Mouse (Mus musculus) neural tube, embryonic 10.5 days (tissue): ENCODE measurements around the gene Pank3.
A peak's percentile ranks its signal among the peaks of the same experiment; 100 is the strongest.
"Not testable (repeated sequence)": the region's sequence is repeated elsewhere in the genome, so short reads cannot be mapped to it uniquely, and the experiment has no call there.

Source experiments
- DNase-seq: peaks from one replicate; pipeline ENCODE4 v3.0.0-alpha.2; 2017; ENCODE audit warnings: low spot score; ENCODE audit errors: extremely low spot score

The Pank3 gene

DNA sequence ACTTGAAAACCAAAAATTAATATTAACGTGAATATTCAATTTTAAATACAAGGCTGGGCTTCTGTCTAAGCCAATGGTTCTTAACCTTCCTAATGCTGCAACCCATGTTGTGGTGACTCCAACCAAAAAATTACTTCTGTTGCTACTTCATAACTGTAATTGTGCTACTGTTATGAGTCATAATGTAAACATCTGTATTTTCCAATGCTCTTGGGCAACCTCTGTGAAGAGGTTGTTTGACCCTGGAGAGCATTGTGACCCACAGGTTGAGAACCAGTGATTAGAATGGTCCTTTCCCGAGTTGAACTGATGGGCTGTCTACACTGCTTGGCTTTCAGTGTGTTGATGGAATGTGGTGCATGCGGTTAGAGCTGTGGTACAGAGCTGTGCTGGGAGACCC lies 7.2 kb downstream of the Pank3 start:
- no peak for DNase-seq

GRCm38 (mm10) chr11:35780336-35780735 lies 11.1 kb downstream of the Pank3 start:
- DNase-seq: no peak

GRCm38 (mm10) chr11:35782444-35782843 lies 13.2 kb downstream of the Pank3 start:
- no peak for DNase-seq

DNA sequence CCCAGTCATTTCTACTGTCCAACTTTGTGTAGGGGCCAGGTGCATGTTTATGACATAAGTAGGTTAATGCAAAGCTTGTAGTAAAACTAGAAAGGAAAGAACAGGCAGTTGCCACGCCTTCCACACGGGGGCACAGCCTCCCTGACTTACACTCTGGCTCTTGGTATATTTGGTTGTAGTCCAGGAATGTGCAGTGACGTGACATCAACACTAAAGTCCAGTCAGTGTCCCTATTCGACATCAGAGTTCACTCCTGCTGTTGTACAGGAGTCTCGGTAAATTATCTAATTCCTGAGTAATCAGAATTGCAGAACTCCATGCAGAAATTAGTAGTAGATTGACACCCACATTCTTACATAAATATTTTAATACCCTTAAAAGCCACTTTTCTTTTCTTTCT lies 13.8 kb downstream of the Pank3 start:
- DNase-seq: no peak

- no peak for DNase-seq
Observed at GRCm38 (mm10) chr11:35784002-35784401, 14.7 kb downstream of the Pank3 start.

GRCm38 (mm10) chr11:35784537-35784936 lies 15.3 kb downstream of the Pank3 start:
- no peak for DNase-seq

- DNase-seq: no peak
Observed at GRCm38 (mm10) chr11:35788443-35788842, 19.2 kb downstream of the Pank3 start.

- DNase-seq: not testable (repeated sequence)
Observed at GRCm38 (mm10) chr11:35792800-35793199, 23.5 kb downstream of the Pank3 start.

GRCm38 (mm10) chr11:35797751-35798494 lies 28.6 kb downstream of the Pank3 start:
- DNase-seq: peak; percentile 48

DNA sequence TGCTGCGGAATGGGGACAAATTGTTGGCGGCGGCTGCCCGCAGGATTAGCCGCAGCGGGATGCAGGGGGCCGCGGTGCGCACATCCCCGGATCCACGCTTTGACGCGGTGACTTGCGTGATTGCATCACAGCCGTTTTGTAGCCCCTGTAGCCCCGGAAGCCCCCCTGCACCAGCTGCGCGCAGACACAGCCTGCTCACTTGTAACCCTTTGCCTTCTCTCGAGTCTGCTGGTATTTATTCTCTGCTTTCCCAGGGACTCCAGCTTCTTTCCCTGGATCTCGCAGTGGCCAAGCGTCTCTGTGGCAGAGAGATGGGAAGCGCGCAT lies 29.2 kb downstream of the Pank3 start:
- DNase-seq: no peak

DNA sequence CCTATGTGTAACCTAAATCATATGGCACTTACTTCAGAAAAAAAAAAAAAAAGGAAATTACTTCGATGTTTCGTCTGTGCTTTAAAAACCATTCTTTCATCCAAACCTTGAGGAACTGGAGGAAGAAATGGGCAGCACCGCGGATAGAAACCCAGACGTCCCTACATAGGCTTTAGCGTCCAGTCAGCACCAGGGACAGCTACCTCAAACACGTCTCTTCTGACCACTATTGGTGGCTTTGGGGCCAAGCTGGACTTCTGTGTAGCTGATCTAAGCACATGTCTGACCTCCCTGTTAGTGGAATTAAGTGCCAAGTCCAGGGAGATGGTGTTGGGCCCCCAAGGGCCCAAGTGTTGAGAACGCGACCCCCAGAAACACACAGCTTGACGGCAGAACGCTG lies 29.6 kb downstream of the Pank3 start, which contains the start of gene Fbll1:
Gene Fbll1 (minus strand): TSS at position 11 of the 400 bp plus-strand sequence.
- peak; percentile 58 for DNase-seq

DNA sequence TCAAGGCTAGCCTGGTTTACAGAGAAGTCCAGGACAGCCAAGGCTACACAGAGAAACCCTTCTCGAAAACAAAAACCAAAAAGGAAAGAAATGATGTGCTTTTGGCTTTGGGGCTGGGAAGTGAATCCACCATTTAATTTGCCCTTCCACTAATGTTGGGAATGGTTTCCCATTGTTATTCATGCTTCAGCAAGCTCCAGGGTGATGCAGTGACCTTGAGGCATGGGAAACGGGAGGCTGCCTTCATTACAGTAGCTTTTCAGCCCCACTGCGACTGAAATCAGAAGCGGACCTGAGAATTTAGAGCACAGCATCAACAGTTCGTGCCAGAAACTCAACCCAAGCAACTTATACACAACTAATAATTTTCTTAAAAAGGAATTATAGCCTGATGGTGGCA lies 32.0 kb downstream of the Pank3 start:
- DNase-seq: no peak

- no peak for DNase-seq
Observed at GRCm38 (mm10) chr11:35811458-35811857, 42.2 kb downstream of the Pank3 start.

DNA sequence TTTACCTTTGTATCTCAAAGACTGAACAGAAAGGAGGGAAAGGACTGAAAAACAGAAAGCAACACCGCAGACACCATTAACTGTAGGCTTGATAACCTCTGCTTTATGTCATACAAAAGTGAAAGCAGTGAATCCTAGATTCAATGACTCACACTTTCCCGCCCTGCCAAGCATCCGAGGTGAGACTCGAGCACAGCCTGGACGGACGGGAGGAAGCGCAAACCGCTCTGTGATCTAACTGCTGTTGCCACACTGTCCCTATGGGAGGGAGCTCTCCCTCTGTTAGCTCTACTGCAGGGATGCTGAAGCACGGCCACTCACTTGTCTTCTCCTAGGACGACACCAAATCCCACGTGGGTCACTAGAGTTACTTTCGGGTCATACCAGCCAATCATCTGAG lies 47.0 kb downstream of the Pank3 start:
- DNase-seq: no peak

DNA sequence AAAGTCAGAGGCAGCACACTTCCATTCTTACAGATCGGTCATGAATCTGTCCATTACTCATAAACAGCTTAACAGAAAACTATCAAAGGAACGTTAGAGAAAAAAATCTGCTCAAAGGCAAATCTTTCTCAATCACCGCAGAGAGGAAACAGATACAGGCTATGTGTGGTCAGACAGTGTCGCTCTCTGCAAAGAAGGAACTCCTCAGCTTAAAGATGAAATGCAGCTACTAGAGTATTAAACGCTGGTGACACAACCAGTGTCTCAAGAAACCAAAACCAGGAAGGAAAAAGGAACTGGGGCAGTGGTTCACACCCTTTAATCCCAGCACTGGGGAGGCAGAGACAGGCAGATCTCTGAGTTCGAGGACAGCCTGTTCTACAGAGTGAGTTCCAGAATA lies 58.4 kb downstream of the Pank3 start:
- DNase-seq: no peak

DNA sequence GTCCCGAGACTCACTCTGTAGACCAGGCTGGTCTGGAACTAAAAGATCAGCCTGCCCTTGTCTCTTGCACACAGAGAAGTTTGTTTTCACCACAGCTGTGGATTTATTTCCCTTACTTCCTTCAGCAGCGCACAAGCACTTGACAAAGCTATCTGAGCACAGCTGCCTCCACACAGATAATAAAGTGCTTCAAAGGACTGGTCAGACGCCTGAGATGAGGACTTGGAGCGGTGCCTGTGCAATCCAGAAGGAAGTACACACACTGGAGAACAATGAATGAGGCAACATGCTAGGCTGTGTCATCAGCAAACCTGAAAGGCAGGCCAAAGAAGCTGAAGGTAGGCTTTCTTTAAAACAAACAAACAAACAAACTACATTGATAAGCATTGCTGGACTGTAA lies 62.9 kb downstream of the Pank3 start:
- DNase-seq: no peak

DNA sequence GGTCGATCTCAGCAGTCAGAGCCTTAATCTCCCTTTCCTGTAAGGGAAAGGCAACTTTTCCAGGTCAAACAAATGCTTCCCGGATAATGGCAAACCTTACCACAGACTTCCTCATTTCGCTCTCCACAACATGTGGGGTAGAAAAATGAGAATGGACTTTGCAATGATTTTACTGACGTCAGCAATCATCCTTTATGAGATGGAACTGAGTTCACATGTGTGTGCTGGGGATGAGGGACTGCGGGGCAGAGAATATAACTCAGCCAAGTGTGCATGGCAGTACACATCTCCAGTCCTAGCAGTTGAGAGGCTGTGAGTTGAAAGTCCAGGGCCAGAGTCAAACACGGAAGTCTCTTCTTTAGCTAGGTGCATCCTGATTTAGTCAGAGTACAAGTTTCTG lies 64.0 kb downstream of the Pank3 start:
- no peak for DNase-seq

GRCm38 (mm10) chr11:35834022-35834760 lies 64.9 kb downstream of the Pank3 start, which contains the start of gene Rars:
Rars (minus strand) TSS chr11:35834506.
- DNase-seq: peak; percentile 97

GRCm38 (mm10) chr11:35837156-35838126 lies 68.2 kb downstream of the Pank3 start:
- no peak for DNase-seq

DNA sequence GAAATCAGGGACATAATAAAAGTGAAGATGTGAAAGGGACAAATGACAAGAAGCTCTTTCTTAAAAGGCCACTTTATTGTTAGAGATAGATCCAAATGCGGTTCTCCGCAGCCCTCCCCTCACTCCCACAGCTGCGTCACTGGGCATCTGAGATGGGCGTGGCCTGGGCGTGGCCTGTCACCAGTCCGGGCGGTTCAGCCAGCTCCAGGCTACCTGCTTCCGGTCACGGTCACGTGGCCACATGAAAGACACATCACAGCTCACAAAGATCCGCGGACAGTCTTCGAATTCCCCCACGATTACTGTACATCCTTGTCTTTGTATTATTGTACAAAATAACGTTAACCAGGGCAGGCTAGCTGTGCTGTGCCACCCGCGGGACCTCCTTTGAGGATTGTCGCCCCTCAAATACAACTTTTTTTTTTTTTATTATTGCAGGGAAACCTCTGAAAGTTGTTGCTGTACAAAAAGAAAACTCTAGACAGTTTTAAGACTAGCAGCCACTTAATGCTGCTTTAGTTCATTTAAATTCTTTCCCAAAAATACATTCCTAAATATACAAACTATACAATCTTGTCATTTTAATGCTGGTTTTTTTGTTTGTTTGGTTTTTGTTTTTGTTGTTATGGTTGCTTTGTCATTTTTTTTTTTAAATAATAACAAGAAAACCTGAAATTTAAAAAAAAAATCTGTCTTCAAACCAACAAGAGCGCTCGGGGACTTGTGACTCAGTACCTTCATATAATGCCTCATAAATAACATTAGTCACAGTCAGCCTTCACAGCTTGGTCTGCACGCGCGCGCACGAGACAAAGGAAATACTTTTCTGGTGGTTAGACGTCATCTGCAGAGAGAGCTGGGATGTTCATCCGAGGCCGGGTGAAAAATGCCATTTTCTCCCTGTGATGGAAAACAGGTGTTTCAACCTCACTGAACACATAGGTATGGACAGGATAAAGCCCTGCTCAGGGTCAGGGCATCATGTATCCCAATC lies 69.4 kb downstream of the Pank3 start:
- peak; percentile 95 for DNase-seq
